In genomic region chr6:11773992-11774391, GRCm38 (mm10) we compare ENCODE assay signal across 18 mouse cellular contexts.
A peak's percentile ranks its signal among the peaks of the same experiment; 100 is the strongest.
DNase-seq lines count a peak whose midpoint lies in the region; ATAC-seq and TF ChIP-seq lines count a peak whose summit lies in the region.
"Had no signal": no experiment of that assay in that cellular context is flagged by ENCODE, and none has a peak within 500 bp of the region (broad histone marks: within the 10 kb centered on the region; RNA-seq: fewer than 3 reads in every experiment).

No protein-coding gene starts in this region.

- no peaks in the 10 kb centered on the region for H3K9me3 ChIP-seq in ES-E14 (ENCODE audit: control insufficient read depth, insufficient read depth, low read depth, low read length)
- H3K9me3 ChIP-seq in limb, embryonic 10.5 days (replicated peaks): no peaks in the 10 kb centered on the region
- no peaks in the 10 kb centered on the region for H3K9me3 ChIP-seq in forebrain, embryonic 15.5 days
- H3K9me3 ChIP-seq: embryonic facial prominence, embryonic 15.5 days had no signal

- 89% methylated on average over 3 of the region's 3 CpGs for WGBS in limb, embryonic 10.5 days
- WGBS in forebrain, embryonic 15.5 days: 82% methylated on average over 3 of the region's 3 CpGs

- no peaks in the 10 kb centered on the region for H3K4me1 ChIP-seq in ES-E14 (ENCODE audit: control insufficient read depth in 2 of 2, insufficient read depth in 2 of 2, low read length in 2 of 2, poor library complexity in 1 of 2)
- H3K4me1 ChIP-seq in limb, embryonic 10.5 days: no peaks in the 10 kb centered on the region
- H3K4me1 ChIP-seq in forebrain, embryonic 15.5 days: no peaks in the 10 kb centered on the region
- H3K4me1 ChIP-seq: embryonic facial prominence, embryonic 15.5 days had no signal

- H3K4me2 ChIP-seq in forebrain, embryonic 15.5 days (replicated peaks): no peak overlapping the region
- H3K4me2 ChIP-seq: embryonic facial prominence, embryonic 15.5 days had no signal

- no peak overlapping the region for H3K27ac ChIP-seq in ES-E14 (ENCODE audit: insufficient read depth, low read depth, low read length, poor library complexity, severe bottlenecking)
- no peak overlapping the region for H3K27ac ChIP-seq in limb, embryonic 10.5 days
- no peak overlapping the region for H3K27ac ChIP-seq in forebrain, embryonic 15.5 days (replicated peaks)
- H3K27ac ChIP-seq: embryonic facial prominence, embryonic 15.5 days; hindbrain, postnatal 0 days had no signal

- DNase-seq in embryo, embryonic 11 days: peak; percentile 8
- DNase-seq in embryo, embryonic 10 days (ENCODE audit: low spot score): no peak
- DNase-seq in 3T3-L1 (ENCODE audit: low read depth, low spot score): peak; percentile 39
- DNase-seq in ES-E14 (ENCODE audit: low read depth, low spot score): no peak
- peak; percentile 5 for DNase-seq in naive thymus-derived CD4-positive, alpha-beta T cell, adult 2 months (ENCODE audit: low read depth)
- DNase-seq in cerebellum, postnatal 36 days: no peak
- no peak for DNase-seq in limb, embryonic 10.5 days (ENCODE audit: low spot score)
- DNase-seq: adrenal gland, adult 2 months; cerebellum, adult 9-11 months; heart, postnatal 36 days; kidney, adult 11 months; kidney, postnatal 10 days; lung, adult 2 months; lung, postnatal 4 days; retina, postnatal 1 day had no signal

- no peak overlapping the region for H3K9ac ChIP-seq in ES-E14 (ENCODE audit: insufficient read depth, low read depth, low read length, poor library complexity, severe bottlenecking)
- H3K9ac ChIP-seq in forebrain, embryonic 15.5 days (replicated peaks): no peak overlapping the region
- H3K9ac ChIP-seq: embryonic facial prominence, embryonic 15.5 days had no signal

- H3K27me3 ChIP-seq in limb, embryonic 10.5 days (ENCODE audit: low read depth, poor library complexity, severe bottlenecking): no peaks in the 10 kb centered on the region
- H3K27me3 ChIP-seq in forebrain, embryonic 15.5 days: no peaks in the 10 kb centered on the region
- H3K27me3 ChIP-seq: embryonic facial prominence, embryonic 15.5 days had no signal

- no peak overlapping the region for H3K4me3 ChIP-seq in ES-E14 (ENCODE audit: insufficient read depth in 1 of 2, low read depth in 1 of 2, low read length in 2 of 2, poor library complexity in 1 of 2, severe bottlenecking in 1 of 2)
- H3K4me3 ChIP-seq in limb, embryonic 10.5 days: no peak overlapping the region
- no peak overlapping the region for H3K4me3 ChIP-seq in forebrain, embryonic 15.5 days
- H3K4me3 ChIP-seq: embryonic facial prominence, embryonic 15.5 days had no signal

- no peak for ATAC-seq in forebrain, embryonic 15.5 days (replicated peaks)
- ATAC-seq: hindbrain, postnatal 0 days had no signal

- in situ Hi-C loops in ES-E14 (cut with MboI; ENCODE audit: low sequenced_read_pairs in 2 of 2, unreplicated experiment in 2 of 2): no loop called here

- H3K36me3 ChIP-seq in ES-E14 (ENCODE audit: control insufficient read depth, insufficient read depth, low read length, poor library complexity, severe bottlenecking): no peaks in the 10 kb centered on the region
- H3K36me3 ChIP-seq in limb, embryonic 10.5 days: no peaks in the 10 kb centered on the region
- H3K36me3 ChIP-seq in forebrain, embryonic 15.5 days: no peaks in the 10 kb centered on the region
- H3K36me3 ChIP-seq: embryonic facial prominence, embryonic 15.5 days had no signal

TF ChIP-seq in ES-E14, 5 proteins besides CTCF, POLR2A, EP300 and RAD21:
- no peak for TF ChIP-seq MAFK (IDR thresholded peaks at IDR 0.05; ENCODE audit: insufficient read depth, low read depth, low read length)
- TF ChIP-seq ZNF384 (IDR thresholded peaks at IDR 0.05; ENCODE audit: low read depth, low read length): peak; percentile 89
- no peak for TF ChIP-seq ZC3H11A (IDR thresholded peaks at IDR 0.05; ENCODE audit: borderline replicate concordance, low read depth, low read length)

Comparison
In these comparisons a context has a peak if more than half of its experiments do, and no peak if none do; other contexts are left out.
1. DNase-seq: peak in embryo, embryonic 11 days (single experiment), 3T3-L1 (single experiment) and naive thymus-derived CD4-positive, alpha-beta T cell, adult 2 months (single experiment); none in embryo, embryonic 10 days (single experiment), ES-E14 (single experiment), cerebellum, postnatal 36 days (0 of 2) and limb, embryonic 10.5 days (single experiment).